Mouse (Mus musculus) kidney, adult 9 months (tissue): ENCODE measurements at regions not wholly inside any gene's neighbourhood (a gene's known extent, or its start where the extent isn't known, plus 50 kb on each side); places are given as distances from the start of the nearest gene placed in this dataset.

Experiments
- DNase-seq: peaks from one replicate; pipeline ENCODE4 v3.0.0; 2022

GRCm38 (mm10) chr5:54741440-54741839 lies 743.1 kb downstream of the Stim2 start:
- no peak for DNase-seq

- no peak for DNase-seq
Observed at GRCm38 (mm10) chr5:54746973-54747372, 748.7 kb downstream of the Stim2 start.

- DNase-seq: no peak
Observed at GRCm38 (mm10) chr5:54753372-54753771, 755.1 kb downstream of the Stim2 start.

GRCm38 (mm10) chr5:54759657-54760056 lies 761.4 kb downstream of the Stim2 start:
- no peak for DNase-seq

GRCm38 (mm10) chr5:54763019-54763418 lies 764.7 kb downstream of the Stim2 start:
- no peak for DNase-seq

GRCm38 (mm10) chr5:54796953-54797450 lies 798.7 kb downstream of the Stim2 start:
- DNase-seq: peak; percentile 12

GRCm38 (mm10) chr5:54827076-54827475 lies 828.8 kb downstream of the Stim2 start:
- DNase-seq: no peak
